Mouse (Mus musculus) 416B (cell line): Measurements from ENCODE around the gene Nectin2.

Experiments used
- DNase-seq: peaks from one replicate; pipeline ENCODE4 v3.0.0; 2011; ENCODE audit warnings: low read depth

The Nectin2 gene

GRCm38 (mm10) chr7:19712414-19712813, 37.9 kb downstream of the Nectin2 start:
- DNase-seq: peak; percentile 61

- DNase-seq: no peak
These were observed 39.6 kb downstream of the Nectin2 start for GRCm38 (mm10) chr7:19710650-19711049.

GRCm38 (mm10) chr7:19705271-19705670, 45.0 kb downstream of the Nectin2 start:
- no peak for DNase-seq

GRCm38 (mm10) chr7:19704475-19704874, 45.8 kb downstream of the Nectin2 start:
- no peak for DNase-seq

- DNase-seq: no peak
These were observed 47.3 kb downstream of the Nectin2 start for GRCm38 (mm10) chr7:19702859-19703555.

- peak; percentile 75 for DNase-seq
These were observed 49.1 kb downstream of the Nectin2 start for GRCm38 (mm10) chr7:19701069-19701761.

GRCm38 (mm10) chr7:19700299-19701068, 49.8 kb downstream of the Nectin2 start:
- DNase-seq: no peak

- DNase-seq: no peak
These were observed 50.5 kb downstream of the Nectin2 start for GRCm38 (mm10) chr7:19699827-19700148.

GRCm38 (mm10) chr7:19698907-19699826, 51.1 kb downstream of the Nectin2 start, which contains the start of gene Apoe:
Gene Apoe (minus strand): TSS chr7:19699188.
- peak; percentile 49 for DNase-seq

GRCm38 (mm10) chr7:19697949-19698906, 52.1 kb downstream of the Nectin2 start:
- DNase-seq: no peak

- no peak for DNase-seq
These were observed 53.9 kb downstream of the Nectin2 start for GRCm38 (mm10) chr7:19696336-19696873.

- DNase-seq: no peak
These were observed 54.4 kb downstream of the Nectin2 start for GRCm38 (mm10) chr7:19695881-19696280.

GRCm38 (mm10) chr7:19695213-19695594, 55.1 kb downstream of the Nectin2 start:
- peak; percentile 86 for DNase-seq

GRCm38 (mm10) chr7:19694336-19695212, 55.7 kb downstream of the Nectin2 start:
- DNase-seq: peak; percentile 82

GRCm38 (mm10) chr7:19693421-19693820, 56.9 kb downstream of the Nectin2 start:
- peak; percentile 85 for DNase-seq

GRCm38 (mm10) chr7:19691873-19692865, 58.1 kb downstream of the Nectin2 start, which contains the start of gene Apoc1:
Gene Apoc1 (minus strand): TSS chr7:19692660.
- DNase-seq: no peak

GRCm38 (mm10) chr7:19691434-19691833, 58.8 kb downstream of the Nectin2 start:
- DNase-seq: no peak

- DNase-seq: no peak
These were observed 59.4 kb downstream of the Nectin2 start for GRCm38 (mm10) chr7:19690845-19691244.
